Mouse (Mus musculus) limb, embryonic 14.5 days (tissue): ENCODE results near the gene Vwa3b. TPM values are rescaled to one million over a fixed set of nuclear protein-coding genes. Genes with fewer than 3 reads are reported as not detected.

Experiments used
- ATAC-seq: fragments of 200-750 bp; cut with Nextera tagmentation; 2 replicates; pipeline ENCODE4 v1.8.0; 2017; ENCODE audit warnings: low read depth, moderate number of reproducible peaks, moderate TSS enrichment; ENCODE audit not compliant: low FRiP score
- DNase-seq: peaks from one replicate; pipeline ENCODE4 v3.0.0-alpha.2; 2015; ENCODE audit warnings: low spot score
- H3K27ac ChIP-seq: fragments of 300-500 bp; sonication (generic); replicated peaks from 2 replicates; pipeline ENCODE4 v1.5.1; 2014; ENCODE audit warnings: low read depth, mild to moderate bottlenecking, low read length, moderate library complexity, mixed read lengths
- H3K27me3 ChIP-seq: fragments of 300-500 bp; sonication (generic); 2 replicates; pipeline ENCODE4 v1.6.1; 2014; ENCODE audit warnings: low read length, mixed read lengths; ENCODE audit not compliant: control insufficient read depth, insufficient read depth
- H3K36me3 ChIP-seq: fragments of 300-500 bp; sonication (generic); 2 replicates; pipeline ENCODE4 v1.6.1; 2014; ENCODE audit warnings: mild to moderate bottlenecking, low read length, moderate library complexity, mixed read lengths; ENCODE audit not compliant: control insufficient read depth, insufficient read depth
- H3K4me1 ChIP-seq: fragments of 300-500 bp; sonication (generic); 2 replicates; pipeline ENCODE4 v1.6.1; 2014; ENCODE audit warnings: antibody characterized with exemption, low read length, mixed read lengths; ENCODE audit not compliant: control insufficient read depth, insufficient read depth
- H3K4me2 ChIP-seq: fragments of 300-500 bp; sonication (generic); replicated peaks from 2 replicates; pipeline ENCODE4 v1.6.1; 2014; ENCODE audit warnings: low read depth, mild to moderate bottlenecking, low read length, moderate library complexity; ENCODE audit not compliant: severe bottlenecking
- H3K4me3 ChIP-seq: fragments of 300-500 bp; sonication (generic); replicated peaks from 2 replicates; pipeline ENCODE4 v1.5.1; 2014; ENCODE audit warnings: low read length
- H3K9ac ChIP-seq: fragments of 300-500 bp; sonication (generic); 2 replicates; pipeline ENCODE4 v1.6.1; 2014; ENCODE audit warnings: mild to moderate bottlenecking, low read depth, low read length, moderate library complexity; ENCODE audit not compliant: severe bottlenecking
- H3K9me3 ChIP-seq: fragments of 300-500 bp; sonication (generic); 2 replicates; pipeline ENCODE4 v1.6.1; 2016; ENCODE audit warnings: low read length; ENCODE audit not compliant: control insufficient read depth
- POLR2A ChIP-seq: fragments of 200-500 bp; IDR thresholded peaks from 2 replicates; pipeline ENCODE4 v1.8.0; 2012; ENCODE audit warnings: inconsistent platforms, mild to moderate bottlenecking, moderate library complexity, borderline replicate concordance; ENCODE audit not compliant: insufficient read depth, insufficient read length; ENCODE audit errors: extremely low read depth
- WGBS: fragments of 180-500 bp; shearing (Covaris S2); extraction: QIAGEN DNeasy Blood & Tissue Kit; methylation state at CpG from one replicate; pipeline ENCODE4 v1.1.7; 2014; 5-methylcytosine and 5-hydroxymethylcytosine counted together
- polyA plus RNA-seq, 2 experiments: library from polyadenylated mRNA; depleted of rRNA in 1 of 2; stranded (reverse) in 1 of 2; unstranded in 1 of 2; fragments of >200 nt; fragmentation: Nextera tagmentation in 1 of 2; extraction: Ambion mirVana in 1 of 2; gene quantifications; 2 replicates each; pipeline versions ENCODE4 v1.2.1 to v1.2.3; 2012 to 2014

Gene Vwa3b
- polyA plus RNA-seq, 2 experiments: 1.0 to 1.6 TPM

DNA sequence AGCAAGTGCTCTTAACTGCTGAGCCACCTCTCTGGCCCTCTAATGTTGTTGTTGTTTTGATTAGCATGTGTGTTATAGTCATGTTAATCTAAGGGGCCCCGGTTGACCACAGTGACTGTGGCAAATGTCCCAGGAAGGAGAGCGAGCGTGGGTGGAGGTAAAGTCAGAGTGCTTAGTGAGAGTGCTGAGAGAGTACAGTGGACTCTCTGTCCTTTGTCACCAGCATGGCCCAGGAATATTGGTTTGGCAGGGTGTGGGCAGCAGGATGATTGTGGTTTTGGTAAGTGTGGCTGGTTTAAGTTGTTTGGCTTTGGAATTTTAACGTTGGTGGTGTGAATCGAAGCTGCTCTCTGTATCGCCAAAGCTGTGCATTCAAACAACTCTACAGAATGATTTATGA lies 470 bp downstream of the Vwa3b start:
- Histone ChIP-seq H3K27ac (no peak overlapping the region), H3K27me3 (0 out of 2 replicates have a peak, but pooled peaks cover 3% of the 10 kb centered on the region), H3K4me3 (no peak overlapping the region), H3K9ac (no peak overlapping the region), H3K4me1 (0 out of 2 replicates have a peak, but pooled peaks cover 3% of the 10 kb centered on the region), H3K4me2 (no peak overlapping the region), H3K36me3 (no peaks in the 10 kb centered on the region), H3K9me3 (no peaks in the 10 kb centered on the region)
- WGBS: 72% methylated on average over 6 of the region's 6 CpGs
- TF ChIP-seq POLR2A: no peak
- no peak for ATAC-seq
- no peak for DNase-seq

DNA sequence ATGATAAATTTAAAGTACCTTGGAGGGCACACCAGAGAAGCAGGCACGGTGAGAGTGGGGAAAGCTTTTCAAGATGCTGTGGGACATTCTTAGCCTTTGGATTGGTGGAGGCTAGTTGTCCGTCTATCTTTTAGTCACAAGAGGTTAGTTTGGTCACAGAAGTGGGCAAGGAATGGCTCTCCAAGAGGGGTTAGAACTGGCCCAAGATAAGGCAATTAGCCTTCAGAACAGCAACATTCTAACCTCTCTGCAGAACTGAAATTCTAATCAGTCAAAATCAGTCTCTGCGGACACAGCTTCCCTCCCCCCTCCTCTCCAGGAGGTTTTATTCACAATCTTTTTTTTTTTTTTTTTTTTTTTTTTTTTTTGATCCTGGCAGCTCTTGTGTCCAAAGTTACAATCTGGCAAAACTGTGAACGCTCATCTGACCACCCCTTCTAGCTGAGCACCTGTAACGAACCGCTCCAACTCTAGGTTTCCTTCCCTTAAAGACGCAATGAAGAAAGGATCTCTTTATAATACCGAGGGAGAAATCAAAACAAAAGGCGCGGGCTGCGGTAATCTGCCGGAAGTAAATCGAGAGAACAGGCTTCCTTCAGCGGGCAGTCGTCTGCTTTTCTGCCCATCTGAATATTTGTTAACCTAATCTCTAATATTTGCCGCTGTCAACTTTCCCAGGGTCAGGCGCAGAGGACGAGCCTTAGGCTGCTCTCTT lies 2.2 kb downstream of the Vwa3b start:
- peak overlapping the region; percentile 81 for H3K4me2 ChIP-seq
- H3K27me3 ChIP-seq: 0 out of 2 replicates have a peak, but pooled peaks cover 3% of the 10 kb centered on the region
- TF ChIP-seq POLR2A: no peak
- H3K4me3 ChIP-seq: peak overlapping the region; percentile 45
- WGBS: 6% methylated on average over 18 of the region's 18 CpGs
- peak overlapping the region; percentile 51 for H3K9ac ChIP-seq
- H3K27ac ChIP-seq: no peak overlapping the region
- ATAC-seq: no peak
- H3K9me3 ChIP-seq: no peaks in the 10 kb centered on the region
- H3K36me3 ChIP-seq: no peaks in the 10 kb centered on the region
- 0 out of 2 replicates have a peak, but pooled peaks cover 3% of the 10 kb centered on the region for H3K4me1 ChIP-seq
- no peak for DNase-seq

DNA sequence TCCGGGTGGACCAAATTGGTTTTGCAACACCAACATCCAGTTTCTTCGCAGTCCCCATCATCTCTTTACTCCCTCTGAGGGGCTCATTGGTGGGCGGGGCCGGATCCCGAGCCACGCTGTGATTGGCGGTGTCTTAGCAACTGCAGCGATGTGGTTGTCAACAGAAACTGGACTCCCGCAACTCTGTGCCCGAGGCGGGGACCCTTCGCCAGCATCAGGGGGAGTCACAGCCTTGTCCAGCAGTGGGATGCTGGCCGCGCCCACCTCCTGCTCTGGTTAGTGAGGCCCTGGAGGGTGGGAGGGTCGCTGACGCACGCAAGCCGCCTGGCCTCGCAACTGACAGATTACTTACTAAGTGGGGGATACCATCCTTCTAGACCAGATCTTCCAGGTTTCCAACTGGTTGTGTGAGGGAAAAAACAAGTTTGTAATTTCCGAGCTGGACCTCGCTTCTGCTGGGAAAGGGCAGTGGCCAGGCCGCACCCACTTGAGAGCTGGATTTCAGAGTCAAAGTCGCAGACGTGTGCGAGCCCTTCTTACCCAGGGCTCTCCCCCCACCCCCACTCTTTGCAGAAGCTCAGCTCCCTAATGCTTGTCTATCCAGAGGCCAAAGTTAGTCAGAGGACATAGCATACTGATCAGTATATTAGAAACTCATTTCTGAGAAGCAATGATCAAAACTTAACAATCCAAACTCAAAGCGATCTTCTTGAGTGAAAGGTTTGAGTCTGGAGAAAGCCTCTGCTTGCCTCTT lies 2.9 kb downstream of the Vwa3b start:
- H3K4me2 ChIP-seq: peak overlapping the region; percentile 81
- H3K27me3 ChIP-seq: 0 out of 2 replicates have a peak, but pooled peaks cover 3% of the 10 kb centered on the region
- H3K9ac ChIP-seq: peak overlapping the region; percentile 51
- peak; percentile 96 for ATAC-seq
- H3K4me1 ChIP-seq: 0 out of 2 replicates have a peak, but pooled peaks cover 3% of the 10 kb centered on the region
- H3K9me3 ChIP-seq: no peaks in the 10 kb centered on the region
- WGBS: 4% methylated on average over 26 of the region's 26 CpGs
- H3K4me3 ChIP-seq: peak overlapping the region; percentile 45
- H3K27ac ChIP-seq: no peak overlapping the region; the same call in 1 of the 2 replicates
- TF ChIP-seq POLR2A: no peak
- DNase-seq: peak; percentile 81
- H3K36me3 ChIP-seq: no peaks in the 10 kb centered on the region

DNA sequence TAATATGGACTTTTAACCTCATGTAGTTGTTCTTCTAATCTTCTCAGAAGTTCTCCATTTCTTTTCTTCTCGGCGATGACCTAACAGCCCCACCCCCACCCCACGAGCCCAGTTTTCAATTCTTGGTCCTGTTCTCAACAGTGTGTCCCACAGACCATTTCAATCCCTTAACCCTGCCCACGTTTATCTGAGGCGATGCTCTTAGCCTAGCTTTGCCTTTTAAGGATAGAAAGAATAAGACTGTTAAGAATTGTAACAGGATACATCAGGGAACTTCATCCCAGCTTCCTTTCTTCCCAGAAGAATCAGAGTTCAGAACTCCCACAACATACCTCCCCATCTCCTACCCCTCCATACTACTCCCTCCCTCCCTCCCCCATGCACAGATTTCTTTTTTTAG lies 3.5 kb downstream of the Vwa3b start:
- no peak for TF ChIP-seq POLR2A
- 0 out of 2 replicates have a peak, but pooled peaks cover 3% of the 10 kb centered on the region for H3K27me3 ChIP-seq
- no peak overlapping the region for H3K9ac ChIP-seq
- WGBS: 46% methylated on average over 5 of the region's 5 CpGs
- H3K36me3 ChIP-seq: no peaks in the 10 kb centered on the region
- no peak overlapping the region for H3K27ac ChIP-seq
- H3K9me3 ChIP-seq: no peaks in the 10 kb centered on the region
- 0 out of 2 replicates have a peak, but pooled peaks cover 3% of the 10 kb centered on the region for H3K4me1 ChIP-seq
- H3K4me3 ChIP-seq: 0 out of 2 replicates have a peak overlapping the region, but pooled peaks have one; percentile 45
- no peak for DNase-seq
- peak overlapping the region; percentile 81; the same call in 1 of the 2 replicates for H3K4me2 ChIP-seq
- ATAC-seq: no peak

DNA sequence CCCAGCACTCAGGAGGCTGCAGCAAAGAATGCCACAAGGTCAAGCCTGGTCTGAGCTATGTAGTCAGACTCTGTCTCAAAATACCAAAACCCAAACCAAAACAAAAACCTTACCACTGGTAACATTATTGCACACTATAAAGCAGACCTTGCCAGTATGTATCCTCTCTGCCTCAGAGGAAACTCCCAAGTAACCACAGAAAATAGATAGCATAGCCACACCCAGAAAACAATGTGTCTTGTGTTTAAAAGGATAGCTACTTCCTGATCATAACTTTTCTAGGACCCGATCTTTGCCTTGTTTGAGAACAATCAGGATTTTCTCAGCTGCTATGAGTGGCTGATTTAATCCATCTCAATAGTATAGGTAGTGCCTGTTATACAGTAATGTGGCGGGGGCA lies 4.3 kb downstream of the Vwa3b start:
- H3K4me2 ChIP-seq: no peak overlapping the region
- 72% methylated on average over 2 of the region's 2 CpGs for WGBS
- 0 out of 2 replicates have a peak, but pooled peaks cover 3% of the 10 kb centered on the region for H3K4me1 ChIP-seq
- DNase-seq (no peak), ATAC-seq (no peak)
- no peak overlapping the region for H3K4me3 ChIP-seq
- 0 out of 2 replicates have a peak, but pooled peaks cover 3% of the 10 kb centered on the region for H3K27me3 ChIP-seq
- H3K9ac ChIP-seq: no peak overlapping the region
- TF ChIP-seq POLR2A: no peak
- no peak overlapping the region for H3K27ac ChIP-seq
- no peaks in the 10 kb centered on the region for H3K9me3 ChIP-seq
- no peaks in the 10 kb centered on the region for H3K36me3 ChIP-seq
